Mouse (Mus musculus) heart, postnatal 0 days (tissue): ENCODE measurements around the gene Rfx4. TPM values are rescaled to one million over a fixed set of nuclear protein-coding genes. Genes with fewer than 3 reads are reported as not detected.

Experiments used
- ATAC-seq: fragments of 200-750 bp; cut with Nextera tagmentation; 2 replicates; pipeline ENCODE4 v1.8.0; 2017; ENCODE audit warnings: low read depth, moderate number of reproducible peaks, moderate library complexity; ENCODE audit not compliant: insufficient read depth
- DNase-seq: peaks from one replicate; pipeline ENCODE4 v3.0.0-alpha.2; 2016; ENCODE audit warnings: low spot score
- H3K27ac ChIP-seq: fragments of 300-500 bp; sonication (generic); 2 replicates; pipeline ENCODE4 v1.5.1; 2014; ENCODE audit warnings: low read depth, mild to moderate bottlenecking
- H3K27me3 ChIP-seq: fragments of 300-500 bp; sonication (generic); 2 replicates; pipeline ENCODE4 v1.6.1; 2014; ENCODE audit warnings: low read length, mixed read lengths; ENCODE audit not compliant: control insufficient read depth, insufficient read depth
- H3K36me3 ChIP-seq: fragments of 300-500 bp; sonication (generic); replicated peaks from 2 replicates; pipeline ENCODE4 v1.6.1; 2014; ENCODE audit warnings: low read length, mixed read lengths; ENCODE audit not compliant: control insufficient read depth, insufficient read depth
- H3K4me1 ChIP-seq: fragments of 300-500 bp; sonication (generic); 2 replicates; pipeline ENCODE4 v1.6.1; 2014; ENCODE audit warnings: antibody characterized with exemption; ENCODE audit not compliant: control insufficient read depth, insufficient read depth
- H3K4me2 ChIP-seq: fragments of 300-500 bp; sonication (generic); 2 replicates; pipeline ENCODE4 v1.6.1; 2014; ENCODE audit warnings: low read depth, mild to moderate bottlenecking, low read length, moderate library complexity
- H3K4me3 ChIP-seq: fragments of 300-500 bp; sonication (generic); 2 replicates; pipeline ENCODE4 v1.5.1; 2014; ENCODE audit warnings: low read depth, low read length
- H3K9ac ChIP-seq: fragments of 300-500 bp; sonication (generic); replicated peaks from 2 replicates; pipeline ENCODE4 v1.6.1; 2014; ENCODE audit warnings: low read depth, low read length, mixed read lengths
- H3K9me3 ChIP-seq: fragments of 300-500 bp; sonication (generic); replicated peaks from 2 replicates; pipeline ENCODE4 v1.6.1; 2016; ENCODE audit warnings: low read length; ENCODE audit not compliant: control insufficient read depth
- CTCF ChIP-seq: IDR thresholded peaks from 2 replicates; pipeline ENCODE4 v1.5.1; 2016; ENCODE audit warnings: antibody characterized with exemption, control low read depth, low read depth
- EP300 ChIP-seq: IDR thresholded peaks from 2 replicates; pipeline ENCODE4 v1.6.1; 2016; ENCODE audit warnings: antibody characterized with exemption, low read depth
- WGBS: fragments of 180-500 bp; shearing (Covaris S2); extraction: QIAGEN DNeasy Blood & Tissue Kit; methylation state at CpG from one replicate; pipeline ENCODE4 v1.1.7; 2014; 5-methylcytosine and 5-hydroxymethylcytosine counted together
- polyA plus RNA-seq: library from polyadenylated mRNA; unstranded; fragments of >200 nt; fragmentation: Nextera tagmentation; extraction: Ambion mirVana; gene quantifications from 2 replicates; pipeline ENCODE4 v1.2.1, GENCODE M21; 2015
- total RNA-seq: library from RNA; depleted of rRNA; stranded (reverse); fragments of >200 nt; gene quantifications from 2 replicates; pipeline ENCODE4 v1.2.3, GENCODE M21; 2014; ENCODE audit warnings: low replicate concordance

Gene Rfx4
- total and polyA plus RNA-seq, 2 experiments from 2014 or later = not detected

DNA sequence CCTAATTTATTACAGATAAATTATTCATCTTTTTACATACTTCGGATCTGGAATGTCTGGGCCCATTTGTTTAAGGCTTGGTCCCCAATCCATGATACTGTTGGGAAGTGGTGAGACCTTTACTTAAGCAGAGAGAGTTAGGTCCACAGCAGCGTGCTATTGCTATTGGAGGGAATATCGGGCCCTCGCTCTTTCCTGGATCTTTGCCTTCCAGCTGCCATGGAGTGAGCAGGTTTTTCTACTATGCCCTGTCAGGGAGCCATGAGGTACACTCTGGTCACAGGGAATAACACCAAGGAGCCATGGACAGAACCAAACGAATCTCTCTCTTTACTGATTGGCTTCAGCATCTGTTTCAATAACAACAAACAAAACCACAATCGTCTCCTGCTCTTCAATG, 159.6 kb downstream of the Rfx4 start:
- 83% methylated on average over 6 of the region's 6 CpGs for WGBS

DNA sequence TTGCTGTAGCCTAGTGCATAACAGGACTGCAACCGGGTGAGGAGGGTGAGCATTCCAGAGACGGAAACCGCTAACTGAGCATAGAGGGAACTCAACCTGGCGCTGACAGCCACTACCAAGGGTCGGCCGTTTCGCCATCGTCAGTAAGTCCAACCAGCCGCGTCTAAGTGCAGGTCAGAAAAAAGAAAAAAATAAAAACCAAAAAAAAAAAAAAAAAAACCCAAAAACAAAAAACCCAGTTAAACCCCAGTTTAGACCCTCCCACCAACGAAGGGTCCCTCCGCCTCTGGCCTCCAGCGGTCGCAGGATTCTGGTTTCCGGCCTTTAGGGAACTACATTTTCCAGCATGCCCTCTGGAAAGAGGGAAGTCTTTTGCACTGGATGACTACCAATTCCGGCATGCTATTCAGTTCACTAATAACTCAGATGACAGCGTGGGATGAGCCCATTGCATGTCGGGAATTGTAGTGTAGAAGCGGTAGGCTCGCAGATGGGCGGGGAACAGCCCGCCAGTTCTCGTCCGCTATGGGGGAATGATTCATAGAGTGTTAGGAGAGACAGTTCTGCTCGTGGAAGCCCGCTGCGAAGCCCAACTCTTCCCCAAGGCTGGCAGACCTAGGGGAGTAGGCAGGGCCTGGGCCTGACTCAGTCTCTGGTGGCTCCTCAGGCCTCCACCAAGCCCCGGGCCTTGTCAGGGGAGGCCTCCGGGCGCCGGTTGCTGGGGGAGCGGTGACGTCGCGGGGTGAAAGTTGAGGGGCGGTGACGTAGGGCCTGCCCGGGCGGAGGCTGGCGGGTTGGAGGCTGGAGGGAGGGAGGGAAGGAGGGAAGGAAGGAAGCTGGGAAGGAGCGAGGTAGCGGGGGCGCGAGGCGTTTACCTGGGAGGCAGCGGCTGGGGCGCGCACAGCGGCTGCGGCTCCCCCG, 161.2 kb downstream of the Rfx4 start, which contains the start of gene Ric8b:
Gene Ric8b (plus strand): TSS at position 807 of the 921 bp plus-strand sequence.
- peak; percentile 13; the same call in 1 of the 2 replicates for TF ChIP-seq EP300
- 0 out of 2 replicates have a peak, but pooled peaks have one; percentile 6 for TF ChIP-seq CTCF
- under 1% methylated on average over 51 of the region's 51 CpGs for WGBS
- H3K36me3 ChIP-seq = no peaks in the 10 kb centered on the region
- ATAC-seq (peak; percentile 97), DNase-seq (peak; percentile 100)
- peak within 1 kb of the TSS; percentile 94 for H3K27ac ChIP-seq
- no peaks in the 10 kb centered on the region for H3K9me3 ChIP-seq
- peak within 1 kb of the TSS; percentile 92 for H3K9ac ChIP-seq
- H3K4me3 ChIP-seq = peak within 1 kb of the TSS; percentile 97
- H3K4me2 ChIP-seq = peak within 1 kb of the TSS; percentile 93
- H3K4me1 ChIP-seq = 0 out of 2 replicates have a peak, but pooled peaks cover 8% of the 10 kb centered on the region
- no peaks in the 10 kb centered on the region for H3K27me3 ChIP-seq

More for the DNA sequence above, 159.6 kb downstream of the Rfx4 start:
- no peak for ATAC-seq
- Histone ChIP-seq H3K4me1 (0 out of 2 replicates have a peak, but pooled peaks cover 8% of the 10 kb centered on the region), H3K4me3 (no peak overlapping the region), H3K27me3 (no peaks in the 10 kb centered on the region), H3K9ac (no peak overlapping the region), H3K4me2 (no peak overlapping the region), H3K9me3 (no peaks in the 10 kb centered on the region), H3K27ac (no peak overlapping the region), H3K36me3 (no peaks in the 10 kb centered on the region)
- no peak for DNase-seq
- TF ChIP-seq EP300 (no peak), CTCF (no peak)

DNA sequence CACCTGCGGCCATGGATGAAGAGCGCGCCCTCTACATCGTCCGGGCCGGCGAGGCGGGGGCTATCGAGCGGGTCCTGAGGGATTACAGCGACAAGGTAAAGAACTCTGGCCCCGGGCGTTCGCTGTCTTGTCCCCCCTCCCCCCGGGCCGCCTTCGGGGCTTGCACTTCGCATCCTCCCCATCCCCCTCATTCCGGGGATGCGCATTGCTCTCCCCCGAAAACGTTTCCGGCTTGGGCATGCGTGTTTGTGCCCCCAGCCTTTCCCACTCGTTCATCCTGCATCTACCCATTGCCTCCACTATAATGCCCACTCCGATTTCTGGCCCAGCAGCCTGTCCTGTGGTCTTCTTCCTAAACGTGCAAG, 161.9 kb downstream of the Rfx4 start:
- no peak for ATAC-seq
- WGBS = 0% methylated on average over 27 of the region's 27 CpGs
- H3K9me3 ChIP-seq = no peaks in the 10 kb centered on the region
- H3K27ac ChIP-seq = peak overlapping the region; percentile 94
- no peaks in the 10 kb centered on the region for H3K27me3 ChIP-seq
- TF ChIP-seq EP300 (no peak), CTCF (no peak)
- H3K4me3 ChIP-seq = peak overlapping the region; percentile 97
- no peaks in the 10 kb centered on the region for H3K36me3 ChIP-seq
- H3K9ac ChIP-seq = peak overlapping the region; percentile 92
- DNase-seq = no peak
- H3K4me2 ChIP-seq = peak overlapping the region; percentile 93
- 0 out of 2 replicates have a peak, but pooled peaks cover 8% of the 10 kb centered on the region for H3K4me1 ChIP-seq

DNA sequence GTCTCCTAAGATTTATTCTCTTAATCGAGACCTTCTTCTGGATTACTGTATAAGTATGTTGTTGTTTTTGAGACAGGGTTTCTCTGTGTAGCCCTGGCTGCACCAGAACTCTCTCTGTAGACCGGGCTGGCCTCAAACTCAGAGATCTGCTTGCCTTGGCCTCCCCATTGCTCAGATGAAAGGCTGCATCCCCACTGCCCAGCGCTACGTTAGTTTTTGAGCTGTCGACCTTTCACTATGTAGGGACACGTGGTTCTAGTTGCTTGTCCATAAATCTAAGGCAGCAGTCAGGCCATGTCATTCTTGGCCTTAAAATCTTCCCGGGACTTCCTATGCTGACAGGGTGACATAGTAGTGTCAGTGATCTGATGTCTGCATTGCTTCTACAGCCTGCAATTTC, 170.5 kb downstream of the Rfx4 start:
- Histone ChIP-seq H3K9me3 (no peaks in the 10 kb centered on the region), H3K4me2 (no peak overlapping the region), H3K4me1 (peaks cover 8% of the 10 kb centered on the region; the same call in 1 of the 2 replicates), H3K9ac (no peak overlapping the region), H3K27me3 (no peaks in the 10 kb centered on the region), H3K36me3 (peaks cover 25% of the 10 kb centered on the region), H3K4me3 (no peak overlapping the region), H3K27ac (no peak overlapping the region)
- WGBS = 80% methylated on average over 7 of the region's 7 CpGs
- ATAC-seq = no peak
- TF ChIP-seq EP300 = no peak
- no peak for TF ChIP-seq CTCF
- no peak for DNase-seq

DNA sequence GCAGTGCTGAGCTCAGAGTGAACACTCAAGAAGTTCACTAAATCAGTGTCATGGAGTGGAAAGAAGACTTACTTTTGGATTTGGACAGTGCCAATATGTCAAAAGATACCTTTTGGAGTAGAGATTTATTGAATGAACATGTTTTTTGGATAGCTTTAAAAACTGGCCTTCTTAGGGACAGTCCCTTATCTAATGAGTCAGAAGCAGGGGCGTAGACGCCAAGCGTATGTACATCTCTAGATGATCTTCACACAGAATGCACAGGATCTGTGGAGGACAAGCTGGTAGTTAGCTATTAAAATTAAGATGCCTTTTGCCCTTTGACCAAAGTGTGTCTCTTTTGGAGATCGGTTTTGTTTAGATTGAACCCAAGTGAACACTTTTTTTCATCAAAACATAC, 171.0 kb downstream of the Rfx4 start:
- H3K9me3 ChIP-seq = no peaks in the 10 kb centered on the region

More for the DNA sequence above, 171.0 kb downstream of the Rfx4 start:
- H3K27me3 ChIP-seq = no peaks in the 10 kb centered on the region
- peaks cover 25% of the 10 kb centered on the region for H3K36me3 ChIP-seq
- 88% methylated on average over 4 of the region's 4 CpGs for WGBS
- no peak overlapping the region for H3K4me2 ChIP-seq
- H3K4me1 ChIP-seq = peaks cover 8% of the 10 kb centered on the region; the same call in 1 of the 2 replicates
- no peak overlapping the region for H3K4me3 ChIP-seq
- no peak for TF ChIP-seq CTCF
- TF ChIP-seq EP300 = no peak
- no peak overlapping the region for H3K9ac ChIP-seq
- no peak for ATAC-seq
- no peak overlapping the region for H3K27ac ChIP-seq
- DNase-seq = no peak
